Mouse (Mus musculus): ENCODE data around the gene Rfesd.

The Rfesd gene

GRCm38 (mm10) chr13:75981901-75982300 lies 36.6 kb downstream of the Rfesd start:
- DNase-seq (ENCODE audit: extremely low read depth, low read depth): peak; percentile 10

GRCm38 (mm10) chr13:75976649-75977048 lies 41.9 kb downstream of the Rfesd start:
- DNase-seq (ENCODE audit: extremely low read depth, low read depth): no peak

- no peak for DNase-seq (ENCODE audit: extremely low read depth, low read depth)
Measured at GRCm38 (mm10) chr13:75976218-75976617, 42.3 kb downstream of the Rfesd start.

GRCm38 (mm10) chr13:75975629-75976028 lies 42.9 kb downstream of the Rfesd start:
- no peak for DNase-seq (ENCODE audit: extremely low read depth, low read depth)

- DNase-seq (ENCODE audit: extremely low read depth, low read depth): no peak
Measured at GRCm38 (mm10) chr13:75974481-75974880, 44.0 kb downstream of the Rfesd start.

GRCm38 (mm10) chr13:75966850-75967249 lies 51.7 kb downstream of the Rfesd start, which contains the start of gene Spata9:
Gene Spata9 (plus strand): TSS chr13:75967150.
- DNase-seq (ENCODE audit: extremely low read depth, low read depth): no peak

- no peak for DNase-seq (ENCODE audit: extremely low read depth, low read depth)
Measured at GRCm38 (mm10) chr13:75955357-75955992, 63.0 kb downstream of the Rfesd start.
